Mouse (Mus musculus): ENCODE data around the gene Ear14. TPM values are rescaled to one million over a fixed set of nuclear protein-coding genes. Genes with fewer than 3 reads are reported as not detected.
"Not testable (repeated sequence)": the region's sequence is repeated elsewhere in the genome, so short reads cannot be mapped to it uniquely, and the experiment has no call there.

The Ear14 gene
- polyA plus RNA-seq, 1 experiment = not detected

DNA sequence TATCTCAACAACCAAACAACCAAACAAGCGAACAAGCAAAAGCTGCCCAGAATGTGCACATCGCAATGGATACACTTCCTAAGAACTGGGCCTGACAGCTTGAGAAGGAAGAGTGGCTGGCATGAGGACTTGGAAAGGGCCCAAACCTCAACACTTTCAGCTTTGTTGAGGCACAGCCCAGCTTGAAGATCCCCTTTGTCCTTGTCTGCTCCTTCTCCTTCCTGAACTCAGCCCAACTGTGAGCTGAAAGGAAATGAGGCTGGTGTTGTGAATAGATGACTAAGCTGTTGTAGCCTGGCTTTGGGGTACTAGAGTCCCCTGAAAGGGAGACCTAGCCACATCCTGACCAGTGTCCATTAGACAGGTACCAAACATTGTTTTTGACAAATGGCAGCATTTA, 3.1 kb upstream of the Ear14 start:
- no peaks in the 10 kb centered on the region for H3K36me3 ChIP-seq (ENCODE audit: control insufficient read depth, insufficient read depth, low read length)
- no peaks in the 10 kb centered on the region for H3K4me1 ChIP-seq (ENCODE audit: control insufficient read depth, insufficient read depth, insufficient read length)
- H3K4me3 ChIP-seq (ENCODE audit: extremely low read depth, insufficient read depth, insufficient read length) = no peak overlapping the region
- no peak overlapping the region for H3K27ac ChIP-seq (ENCODE audit: insufficient read depth, low read length)
- WGBS = 67% methylated on average over 2 of the region's 2 CpGs
- no peak for DNase-seq (ENCODE audit: low read depth in 1 of 2, low spot score in 2 of 2)
- no peaks in the 10 kb centered on the region for H3K27me3 ChIP-seq (ENCODE audit: control insufficient read depth, insufficient read depth, low read length)
- TF ChIP-seq POLR2A (IDR thresholded peaks at IDR 0.05; ENCODE audit: low read depth, low read length) = no peak
- no peak for TF ChIP-seq CTCF (IDR thresholded peaks at IDR 0.05; ENCODE audit: extremely low read depth, insufficient read depth, insufficient read length, insufficient replicate concordance)

GRCm38 (mm10) chr14:51200466-51200865, 2.7 kb upstream of the Ear14 start:
- TF ChIP-seq CTCF (IDR thresholded peaks at IDR 0.05; ENCODE audit: extremely low read depth, insufficient read depth, insufficient read length, insufficient replicate concordance) (no peak), POLR2A (IDR thresholded peaks at IDR 0.05; ENCODE audit: low read depth, low read length) (no peak)
- Histone ChIP-seq H3K36me3 (ENCODE audit: control insufficient read depth, insufficient read depth, low read length) (no peaks in the 10 kb centered on the region), H3K4me1 (ENCODE audit: control insufficient read depth, insufficient read depth, insufficient read length) (no peaks in the 10 kb centered on the region), H3K27ac (ENCODE audit: insufficient read depth, low read length) (no peak overlapping the region), H3K4me3 (ENCODE audit: extremely low read depth, insufficient read depth, insufficient read length) (no peak overlapping the region), H3K27me3 (ENCODE audit: control insufficient read depth, insufficient read depth, low read length) (no peaks in the 10 kb centered on the region)
- WGBS = 89% methylated on average over 2 of the region's 2 CpGs
- DNase-seq (ENCODE audit: low read depth in 1 of 2, low spot score in 2 of 2) = no peak

GRCm38 (mm10) chr14:51220075-51220474, 16.9 kb downstream of the Ear14 start:
- WGBS = 67% methylated on average over 3 of the region's 3 CpGs
- not testable (repeated sequence) for H3K36me3 ChIP-seq (ENCODE audit: control insufficient read depth, insufficient read depth, low read length); H3K27ac ChIP-seq (ENCODE audit: insufficient read depth, low read length); H3K27me3 ChIP-seq (ENCODE audit: control insufficient read depth, insufficient read depth, low read length); DNase-seq (ENCODE audit: low read depth in 1 of 2, low spot score in 2 of 2); H3K4me1 ChIP-seq (ENCODE audit: control insufficient read depth, insufficient read depth, insufficient read length); H3K4me3 ChIP-seq (ENCODE audit: extremely low read depth, insufficient read depth, insufficient read length)

DNA sequence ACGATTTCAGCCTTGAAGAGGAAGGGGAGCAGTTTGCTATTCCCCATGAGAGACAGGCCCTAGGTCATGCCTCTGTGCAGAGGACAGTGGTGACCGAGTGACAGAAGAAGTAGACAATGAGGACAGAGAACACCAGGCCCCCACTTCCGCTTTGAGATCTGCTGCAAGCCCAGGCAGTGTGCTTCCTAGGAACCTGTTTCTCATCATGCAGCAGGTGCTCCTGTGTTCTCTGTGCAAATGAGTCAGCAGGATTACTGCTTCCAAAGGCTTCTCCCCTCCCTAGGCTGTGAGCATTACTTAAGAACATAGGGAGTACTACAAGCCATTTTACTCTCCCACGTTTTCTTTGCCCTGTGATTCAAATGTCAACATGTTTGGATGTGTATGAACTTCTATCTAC, 26.5 kb downstream of the Ear14 start:
- H3K27ac ChIP-seq (ENCODE audit: insufficient read depth, low read length); H3K27me3 ChIP-seq (ENCODE audit: control insufficient read depth, insufficient read depth, low read length); DNase-seq (ENCODE audit: low read depth in 1 of 2, low spot score in 2 of 2); H3K36me3 ChIP-seq (ENCODE audit: control insufficient read depth, insufficient read depth, low read length); H3K4me3 ChIP-seq (ENCODE audit: extremely low read depth, insufficient read depth, insufficient read length); H3K4me1 ChIP-seq (ENCODE audit: control insufficient read depth, insufficient read depth, insufficient read length): not testable (repeated sequence)
- 47% methylated on average over 4 of the region's 4 CpGs for WGBS

GRCm38 (mm10) chr14:51237488-51237887, 34.3 kb downstream of the Ear14 start:
- 14% methylated on average over 1 of the region's 1 CpGs for WGBS
- H3K27ac ChIP-seq (ENCODE audit: insufficient read depth, low read length) = 0 out of 2 replicates have a peak overlapping the region, but pooled peaks have one; percentile 9
- DNase-seq (ENCODE audit: low read depth in 1 of 2, low spot score in 2 of 2) = not testable (repeated sequence)

GRCm38 (mm10) chr14:51240899-51241298, 37.7 kb downstream of the Ear14 start:
- TF ChIP-seq POLR2A (IDR thresholded peaks at IDR 0.05; ENCODE audit: low read depth, low read length) (no peak), CTCF (IDR thresholded peaks at IDR 0.05; ENCODE audit: extremely low read depth, insufficient read depth, insufficient read length, insufficient replicate concordance) (peak; percentile 50; the same call in 1 of the 2 replicates)
- Histone ChIP-seq H3K4me3 (ENCODE audit: extremely low read depth, insufficient read depth, insufficient read length) (no peak overlapping the region), H3K36me3 (ENCODE audit: control insufficient read depth, insufficient read depth, low read length) (no peaks in the 10 kb centered on the region), H3K4me1 (ENCODE audit: control insufficient read depth, insufficient read depth, insufficient read length) (no peaks in the 10 kb centered on the region), H3K27me3 (ENCODE audit: control insufficient read depth, insufficient read depth, low read length) (no peaks in the 10 kb centered on the region), H3K27ac (ENCODE audit: insufficient read depth, low read length) (no peak overlapping the region)
- peak; percentile 19 to 36 for DNase-seq (ENCODE audit: low read depth in 1 of 2, low spot score in 2 of 2)

More at GRCm38 (mm10) chr14:51237488-51237887, 34.3 kb downstream of the Ear14 start:
- H3K27me3 ChIP-seq (ENCODE audit: control insufficient read depth, insufficient read depth, low read length); H3K4me1 ChIP-seq (ENCODE audit: control insufficient read depth, insufficient read depth, insufficient read length); H3K4me3 ChIP-seq (ENCODE audit: extremely low read depth, insufficient read depth, insufficient read length); H3K36me3 ChIP-seq (ENCODE audit: control insufficient read depth, insufficient read depth, low read length): not testable (repeated sequence)

DNA sequence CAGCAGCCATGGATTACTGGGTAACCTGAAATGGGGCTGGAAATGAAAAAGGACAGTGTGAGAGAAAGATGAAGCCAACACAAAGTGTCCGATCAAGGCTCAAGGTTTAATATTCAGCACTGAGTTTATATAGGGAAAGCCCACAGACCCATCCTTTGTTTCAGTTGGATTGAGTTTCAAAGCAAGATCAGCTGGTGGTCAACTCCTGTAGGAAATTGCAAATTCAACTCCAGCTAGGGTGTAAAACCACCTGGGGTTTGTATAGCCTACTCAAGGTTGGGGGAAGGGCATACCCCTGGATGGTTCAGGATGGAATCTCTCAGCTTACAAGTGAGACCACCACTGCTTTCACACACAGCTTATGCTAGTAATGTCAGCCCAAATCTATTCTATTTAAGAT, 44.5 kb downstream of the Ear14 start:
- WGBS = 89% methylated on average over 1 of the region's 1 CpGs
- TF ChIP-seq CTCF (IDR thresholded peaks at IDR 0.05; ENCODE audit: extremely low read depth, insufficient read depth, insufficient read length, insufficient replicate concordance) (no peak), POLR2A (IDR thresholded peaks at IDR 0.05; ENCODE audit: low read depth, low read length) (no peak)
- Histone ChIP-seq H3K4me3 (ENCODE audit: extremely low read depth, insufficient read depth, insufficient read length) (no peak overlapping the region), H3K4me1 (ENCODE audit: control insufficient read depth, insufficient read depth, insufficient read length) (no peaks in the 10 kb centered on the region), H3K27me3 (ENCODE audit: control insufficient read depth, insufficient read depth, low read length) (no peaks in the 10 kb centered on the region), H3K27ac (ENCODE audit: insufficient read depth, low read length) (no peak overlapping the region), H3K36me3 (ENCODE audit: control insufficient read depth, insufficient read depth, low read length) (no peaks in the 10 kb centered on the region)
- DNase-seq (ENCODE audit: low read depth in 1 of 2, low spot score in 2 of 2) = no peak

GRCm38 (mm10) chr14:51250348-51250747, 47.2 kb downstream of the Ear14 start:
- Histone ChIP-seq H3K4me3 (ENCODE audit: extremely low read depth, insufficient read depth, insufficient read length) (no peak overlapping the region), H3K4me1 (ENCODE audit: control insufficient read depth, insufficient read depth, insufficient read length) (no peaks in the 10 kb centered on the region), H3K27me3 (ENCODE audit: control insufficient read depth, insufficient read depth, low read length) (no peaks in the 10 kb centered on the region), H3K27ac (ENCODE audit: insufficient read depth, low read length) (no peak overlapping the region), H3K36me3 (ENCODE audit: control insufficient read depth, insufficient read depth, low read length) (no peaks in the 10 kb centered on the region)
- 28% methylated on average over 3 of the region's 3 CpGs for WGBS
- DNase-seq (ENCODE audit: low read depth in 1 of 2, low spot score in 2 of 2) = no peak
- TF ChIP-seq CTCF (IDR thresholded peaks at IDR 0.05; ENCODE audit: extremely low read depth, insufficient read depth, insufficient read length, insufficient replicate concordance) (no peak), POLR2A (IDR thresholded peaks at IDR 0.05; ENCODE audit: low read depth, low read length) (no peak)

DNA sequence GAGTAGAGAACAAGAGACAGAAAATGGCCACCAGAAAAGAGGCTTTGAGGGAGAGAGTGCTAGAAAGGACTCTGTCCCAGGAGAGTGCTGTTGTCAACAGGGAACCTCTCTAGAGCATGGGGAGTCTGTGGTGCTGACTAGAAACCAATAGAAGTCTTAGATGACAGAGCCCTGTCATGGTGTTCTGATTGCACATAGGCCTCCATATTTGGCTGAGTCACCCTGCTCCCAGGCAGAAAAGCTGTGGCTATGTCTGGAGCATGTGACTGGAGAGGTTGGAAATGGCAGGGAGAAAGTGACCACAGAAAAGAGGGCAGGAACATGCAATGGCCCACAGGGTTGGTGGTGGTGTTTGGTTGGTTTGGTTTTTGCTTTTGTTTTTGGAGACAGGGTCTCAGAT, 49.0 kb downstream of the Ear14 start:
- not testable (repeated sequence) for H3K4me1 ChIP-seq (ENCODE audit: control insufficient read depth, insufficient read depth, insufficient read length); H3K4me3 ChIP-seq (ENCODE audit: extremely low read depth, insufficient read depth, insufficient read length); H3K27ac ChIP-seq (ENCODE audit: insufficient read depth, low read length); H3K36me3 ChIP-seq (ENCODE audit: control insufficient read depth, insufficient read depth, low read length); H3K27me3 ChIP-seq (ENCODE audit: control insufficient read depth, insufficient read depth, low read length); DNase-seq (ENCODE audit: low read depth in 1 of 2, low spot score in 2 of 2)

All from spleen, adult 2 months (tissue).